Mouse (Mus musculus): ENCODE data around the gene Fhod1. TPM values are rescaled to one million over a fixed set of nuclear protein-coding genes. Genes with fewer than 3 reads are reported as not detected.
A peak's percentile ranks its signal among the peaks of the same experiment; 100 is the strongest.

The Fhod1 gene
- polyA plus RNA-seq, 1 experiment, result 19.0 TPM

DNA sequence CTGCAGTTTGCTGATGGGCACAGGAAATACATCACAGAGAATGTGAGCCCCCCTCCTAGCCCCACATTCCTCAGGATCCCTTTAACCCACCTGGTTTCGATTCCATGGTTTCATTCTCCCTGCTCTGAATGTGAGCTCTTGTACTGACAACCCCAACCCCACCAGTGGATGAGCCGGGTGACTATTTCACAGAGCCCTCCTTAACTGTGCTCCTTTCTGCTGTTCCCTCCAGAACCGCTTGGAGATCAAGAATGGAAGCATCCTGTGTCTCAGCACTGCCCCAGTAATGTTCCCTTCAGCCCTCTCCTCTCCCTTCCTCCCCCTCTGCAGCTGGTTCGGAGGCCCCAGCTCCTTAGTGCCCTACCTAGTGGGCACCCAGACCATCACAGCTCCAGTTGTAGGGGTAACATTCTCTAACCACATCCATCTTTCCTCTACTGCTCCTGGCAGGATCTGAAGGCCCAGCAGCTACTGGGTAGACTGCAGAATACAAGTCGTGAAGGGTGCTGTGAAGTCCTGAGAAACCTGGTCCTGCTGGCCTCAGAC lies 41.5 kb downstream of the Fhod1 start:
- Histone ChIP-seq H3K27me3 (ENCODE audit: control insufficient read depth, insufficient read depth, insufficient read length) (no peaks in the 10 kb centered on the region), H3K79me2 (ENCODE audit: control insufficient read depth, insufficient read depth) (no peaks in the 10 kb centered on the region), H3K4me3 (no peak overlapping the region), H3K4me2 (ENCODE audit: low read depth) (no peak overlapping the region), H3ac (ENCODE audit: control insufficient read depth, insufficient read length) (no peak overlapping the region), H3K36me3 (ENCODE audit: control insufficient read depth, insufficient read depth) (peaks cover 41% of the 10 kb centered on the region)
- TF ChIP-seq USF1 (IDR thresholded peaks at IDR 0.05; ENCODE audit: low read depth) (no peak), REST (IDR thresholded peaks at IDR 0.05; ENCODE audit: insufficient read depth, insufficient read length) (no peak), TCF12 (IDR thresholded peaks at IDR 0.05; ENCODE audit: insufficient read depth, poor library complexity, severe bottlenecking) (no peak), SRF (IDR thresholded peaks at IDR 0.05; ENCODE audit: control insufficient read depth, insufficient read length, low read depth) (no peak), MYOG (IDR thresholded peaks at IDR 0.05; ENCODE audit: control insufficient read depth in 1 of 3, insufficient read depth in 1 of 3, insufficient read length in 2 of 3, low read depth in 2 of 3) (no peak), TCF3 (IDR thresholded peaks at IDR 0.05; ENCODE audit: insufficient read length, low read depth) (no peak), POLR2AphosphoS2 (IDR thresholded peaks at IDR 0.05; ENCODE audit: insufficient read length, low read depth) (peak; percentile 20), POLR2A (IDR thresholded peaks at IDR 0.05; ENCODE audit: insufficient read length, low read depth) (no peak), CEBPB (IDR thresholded peaks at IDR 0.05; ENCODE audit: insufficient read depth, poor library complexity, severe bottlenecking) (no peak)

DNA sequence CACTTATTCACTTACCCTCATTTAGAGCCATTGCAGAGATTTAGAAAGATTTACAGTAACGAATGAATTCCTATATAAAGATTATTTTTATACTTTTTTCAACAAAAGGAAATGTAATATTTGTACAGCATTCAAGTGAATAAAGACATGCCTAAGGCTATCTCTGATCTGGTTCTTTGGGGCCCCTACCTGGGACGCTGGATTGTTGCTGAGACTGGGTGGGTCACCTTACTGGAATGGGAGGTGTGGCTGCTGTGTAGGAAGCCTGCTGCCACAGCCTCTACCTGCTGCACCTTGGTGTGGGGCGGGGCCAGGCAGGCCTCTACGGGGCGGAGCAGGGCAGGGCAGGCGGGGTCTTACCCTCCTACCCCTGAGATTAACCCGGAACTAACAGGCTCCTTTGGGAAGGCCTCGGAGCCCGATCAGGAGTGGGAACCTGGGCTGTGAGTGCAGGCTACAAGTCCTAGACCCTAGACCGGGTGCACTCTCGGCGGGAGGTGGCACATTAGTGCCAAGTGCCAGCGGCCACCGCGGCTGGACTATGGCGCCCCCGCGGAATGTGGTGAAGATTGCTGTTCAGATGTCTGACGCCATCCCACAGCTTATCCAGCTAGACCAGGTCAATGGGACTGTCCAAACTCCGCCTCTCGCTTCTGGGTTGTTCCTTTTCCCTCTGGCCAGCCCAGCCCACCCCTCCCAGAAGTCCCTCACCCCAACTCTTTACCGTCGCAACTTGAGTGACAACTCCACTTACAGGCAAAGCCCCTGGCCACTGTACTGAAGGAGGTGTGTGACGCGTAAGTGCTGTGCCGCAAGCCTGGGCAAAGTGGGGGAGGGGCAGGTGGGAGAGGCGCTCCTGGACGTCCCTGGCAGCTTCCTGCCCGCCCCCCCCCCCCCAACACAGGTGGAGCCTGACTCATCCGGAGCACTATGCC lies 42.3 kb downstream of the Fhod1 start, which contains the start of gene Elmo3:
Gene Elmo3 (plus strand): TSS at position 391 of the 935 bp plus-strand sequence.
- Histone ChIP-seq H3K36me3 (ENCODE audit: control insufficient read depth, insufficient read depth) (peaks cover 45% of the 10 kb centered on the region), H3K4me3 (no peak within 1 kb of the TSS)
- TF ChIP-seq CEBPB (IDR thresholded peaks at IDR 0.05; ENCODE audit: insufficient read depth, poor library complexity, severe bottlenecking) (no peak), POLR2AphosphoS2 (IDR thresholded peaks at IDR 0.05; ENCODE audit: insufficient read length, low read depth) (peak; percentile 91), POLR2A (IDR thresholded peaks at IDR 0.05; ENCODE audit: insufficient read length, low read depth) (peak; percentile 60), USF1 (IDR thresholded peaks at IDR 0.05; ENCODE audit: low read depth) (no peak)

DNA sequence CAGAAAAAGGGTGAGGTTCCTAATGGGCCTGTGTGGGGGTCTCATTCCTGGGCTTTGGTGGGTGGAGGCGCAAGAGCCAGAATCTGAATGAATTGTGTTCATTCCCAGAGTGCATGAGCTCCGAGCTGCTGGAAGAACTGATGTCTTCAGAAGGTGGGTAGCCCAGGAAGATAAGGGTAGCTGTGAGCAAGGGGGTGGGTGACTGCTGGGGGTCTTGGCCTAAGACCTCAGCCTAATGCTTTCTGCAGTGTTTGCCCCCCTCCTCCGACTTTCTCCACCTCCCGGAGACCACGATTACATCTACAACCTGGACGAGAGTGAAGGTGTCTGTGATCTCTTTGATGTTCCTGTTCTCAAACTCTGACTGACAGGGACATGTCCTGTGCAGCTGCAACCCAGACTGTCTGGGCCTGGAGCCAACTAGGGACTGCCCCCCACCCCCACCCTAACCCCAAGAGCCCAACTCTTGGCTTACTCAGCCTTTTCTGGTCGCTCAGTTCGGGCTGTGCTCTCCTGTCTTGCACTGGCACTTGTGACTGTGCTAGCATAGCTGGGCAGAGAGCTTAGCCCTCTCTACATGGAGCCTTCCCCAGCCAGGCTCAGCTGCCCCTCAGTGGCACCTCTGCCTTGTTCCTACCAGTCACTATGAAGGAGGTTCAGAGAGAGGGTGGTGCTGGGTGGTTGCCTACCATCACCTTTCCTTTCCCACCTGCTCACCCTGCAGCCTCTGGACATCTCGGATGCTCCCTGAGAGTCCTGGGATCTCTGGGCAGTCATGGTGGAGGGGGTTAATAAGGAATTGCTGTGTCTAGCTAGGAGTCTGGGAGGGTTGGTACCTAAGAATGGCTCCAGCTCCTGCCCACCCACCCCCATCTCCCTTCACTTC lies 43.2 kb downstream of the Fhod1 start:
- TF ChIP-seq POLR2AphosphoS2 (IDR thresholded peaks at IDR 0.05; ENCODE audit: insufficient read length, low read depth), result peak; percentile 98
- no peak for TF ChIP-seq CEBPB (IDR thresholded peaks at IDR 0.05; ENCODE audit: insufficient read depth, poor library complexity, severe bottlenecking)
- no peak for TF ChIP-seq MAX (IDR thresholded peaks at IDR 0.05; ENCODE audit: low read depth)
- no peak for TF ChIP-seq E2F4 (IDR thresholded peaks at IDR 0.05; ENCODE audit: insufficient read depth)
- TF ChIP-seq MYOD1 (IDR thresholded peaks at IDR 0.05; ENCODE audit: control insufficient read depth in 1 of 3, insufficient read length in 2 of 3, low read depth in 2 of 3), result peak; percentile 75 to 92 (median 88)
- peak; percentile 55 for TF ChIP-seq POLR2A (IDR thresholded peaks at IDR 0.05; ENCODE audit: insufficient read length, low read depth)
- TF ChIP-seq USF1 (IDR thresholded peaks at IDR 0.05; ENCODE audit: low read depth), result no peak
- TF ChIP-seq SRF (IDR thresholded peaks at IDR 0.05; ENCODE audit: control insufficient read depth, insufficient read length, low read depth), result no peak
- TF ChIP-seq TCF3 (IDR thresholded peaks at IDR 0.05; ENCODE audit: insufficient read length, low read depth), result peak; percentile 4
- TF ChIP-seq MYOG (IDR thresholded peaks at IDR 0.05; ENCODE audit: control insufficient read depth in 1 of 3, insufficient read depth in 1 of 3, insufficient read length in 2 of 3, low read depth in 2 of 3), result peak in 1 of 3 experiments; percentile 22
- no peak for TF ChIP-seq REST (IDR thresholded peaks at IDR 0.05; ENCODE audit: insufficient read depth, insufficient read length)
- peak; percentile 37 for TF ChIP-seq TCF12 (IDR thresholded peaks at IDR 0.05; ENCODE audit: insufficient read depth, poor library complexity, severe bottlenecking)
- H3K36me3 ChIP-seq (ENCODE audit: control insufficient read depth, insufficient read depth), result peaks cover 49% of the 10 kb centered on the region

More for the DNA sequence above, 42.3 kb downstream of the Fhod1 start, which contains the start of gene Elmo3:
- no peaks in the 10 kb centered on the region for H3K27me3 ChIP-seq (ENCODE audit: control insufficient read depth, insufficient read depth, insufficient read length)
- H3K4me2 ChIP-seq (ENCODE audit: low read depth), result peak within 1 kb of the TSS; percentile 24
- no peak within 1 kb of the TSS for H3ac ChIP-seq (ENCODE audit: control insufficient read depth, insufficient read length)
- H3K79me2 ChIP-seq (ENCODE audit: control insufficient read depth, insufficient read depth), result peaks cover 5% of the 10 kb centered on the region

DNA sequence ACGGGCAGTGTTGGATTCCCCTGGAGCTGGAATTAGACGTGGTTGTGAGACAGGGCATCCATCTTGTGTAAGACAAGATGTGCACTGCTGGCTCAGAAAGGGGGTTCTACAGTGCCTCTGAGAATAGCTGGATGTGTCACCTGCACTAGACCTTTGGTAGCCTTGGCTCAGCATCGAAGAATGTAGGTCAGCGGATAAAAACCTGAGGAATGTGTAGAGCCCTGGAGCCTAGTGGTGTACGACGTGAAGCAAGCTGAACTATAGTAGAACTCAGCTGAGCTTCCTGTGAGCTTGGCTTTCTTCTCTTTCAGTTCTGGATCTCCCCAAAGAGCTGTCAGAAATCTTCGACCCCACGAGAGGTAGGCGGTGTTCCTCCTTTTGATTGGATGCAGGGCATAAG lies 43.9 kb downstream of the Fhod1 start:
- H3K4me3 ChIP-seq, result no peak overlapping the region
- peaks cover 52% of the 10 kb centered on the region for H3K36me3 ChIP-seq (ENCODE audit: control insufficient read depth, insufficient read depth)
- no peak overlapping the region for H3ac ChIP-seq (ENCODE audit: control insufficient read depth, insufficient read length)
- H3K27me3 ChIP-seq (ENCODE audit: control insufficient read depth, insufficient read depth, insufficient read length), result no peaks in the 10 kb centered on the region
- TF ChIP-seq CEBPB (IDR thresholded peaks at IDR 0.05; ENCODE audit: insufficient read depth, poor library complexity, severe bottlenecking), result no peak
- TF ChIP-seq TCF3 (IDR thresholded peaks at IDR 0.05; ENCODE audit: insufficient read length, low read depth), result no peak
- no peak for TF ChIP-seq MYOD1 (IDR thresholded peaks at IDR 0.05; ENCODE audit: control insufficient read depth in 1 of 3, insufficient read length in 2 of 3, low read depth in 2 of 3)
- TF ChIP-seq POLR2AphosphoS2 (IDR thresholded peaks at IDR 0.05; ENCODE audit: insufficient read length, low read depth), result no peak
- TF ChIP-seq POLR2A (IDR thresholded peaks at IDR 0.05; ENCODE audit: insufficient read length, low read depth), result no peak
- no peak for TF ChIP-seq TCF12 (IDR thresholded peaks at IDR 0.05; ENCODE audit: insufficient read depth, poor library complexity, severe bottlenecking)
- TF ChIP-seq REST (IDR thresholded peaks at IDR 0.05; ENCODE audit: insufficient read depth, insufficient read length), result no peak
- no peak for TF ChIP-seq SRF (IDR thresholded peaks at IDR 0.05; ENCODE audit: control insufficient read depth, insufficient read length, low read depth)
- TF ChIP-seq E2F4 (IDR thresholded peaks at IDR 0.05; ENCODE audit: insufficient read depth), result no peak
- TF ChIP-seq MYOG (IDR thresholded peaks at IDR 0.05; ENCODE audit: control insufficient read depth in 1 of 3, insufficient read depth in 1 of 3, insufficient read length in 2 of 3, low read depth in 2 of 3), result no peak
- no peak for TF ChIP-seq USF1 (IDR thresholded peaks at IDR 0.05; ENCODE audit: low read depth)
- TF ChIP-seq MAX (IDR thresholded peaks at IDR 0.05; ENCODE audit: low read depth), result no peak
- no peak overlapping the region for H3K4me2 ChIP-seq (ENCODE audit: low read depth)
- H3K79me2 ChIP-seq (ENCODE audit: control insufficient read depth, insufficient read depth), result peaks cover 16% of the 10 kb centered on the region

More for the DNA sequence above, 43.2 kb downstream of the Fhod1 start:
- Histone ChIP-seq H3K4me3 (no peak overlapping the region), H3K4me2 (ENCODE audit: low read depth) (peak overlapping the region; percentile 24), H3ac (ENCODE audit: control insufficient read depth, insufficient read length) (no peak overlapping the region), H3K27me3 (ENCODE audit: control insufficient read depth, insufficient read depth, insufficient read length) (no peaks in the 10 kb centered on the region), H3K79me2 (ENCODE audit: control insufficient read depth, insufficient read depth) (peaks cover 11% of the 10 kb centered on the region)
